Mouse (Mus musculus): ENCODE results near the gene Arhgap25. TPM values are rescaled to one million over a fixed set of nuclear protein-coding genes. Genes with fewer than 3 reads are reported as not detected.

Arhgap25 gene
- polyA plus RNA-seq, 1 experiment = 0.42 TPM

- no peak for TF ChIP-seq POLR2A (IDR thresholded peaks at IDR 0.05; ENCODE audit: low read depth, low read length)
- no peak for TF ChIP-seq CTCF (IDR thresholded peaks at IDR 0.05; ENCODE audit: borderline replicate concordance, insufficient read depth, low read length)
- Histone ChIP-seq H3K4me3 (ENCODE audit: insufficient read depth, low read length) (no peak overlapping the region), H3K27ac (ENCODE audit: insufficient read depth, low read length) (no peak overlapping the region), H3K4me1 (ENCODE audit: control insufficient read depth, insufficient read depth, low read length) (no peaks in the 10 kb centered on the region)
These were observed 31.3 kb upstream of the Arhgap25 start for GRCm38 (mm10) chr6:87564356-87564755.

GRCm38 (mm10) chr6:87553724-87554123 is 20.7 kb upstream of the Arhgap25 start:
- no peak overlapping the region for H3K27ac ChIP-seq (ENCODE audit: insufficient read depth, low read length)
- peaks cover 8% of the 10 kb centered on the region; the same call in 1 of the 2 replicates for H3K4me1 ChIP-seq (ENCODE audit: control insufficient read depth, insufficient read depth, low read length)
- TF ChIP-seq POLR2A (IDR thresholded peaks at IDR 0.05; ENCODE audit: low read depth, low read length) (no peak), CTCF (IDR thresholded peaks at IDR 0.05; ENCODE audit: borderline replicate concordance, insufficient read depth, low read length) (no peak)
- H3K4me3 ChIP-seq (ENCODE audit: insufficient read depth, low read length) = no peak overlapping the region

GRCm38 (mm10) chr6:87552054-87552807 is 19.2 kb upstream of the Arhgap25 start:
- TF ChIP-seq CTCF (IDR thresholded peaks at IDR 0.05; ENCODE audit: borderline replicate concordance, insufficient read depth, low read length) (no peak), POLR2A (IDR thresholded peaks at IDR 0.05; ENCODE audit: low read depth, low read length) (no peak)
- Histone ChIP-seq H3K4me1 (ENCODE audit: control insufficient read depth, insufficient read depth, low read length) (peaks cover 8% of the 10 kb centered on the region; the same call in 1 of the 2 replicates), H3K27ac (ENCODE audit: insufficient read depth, low read length) (no peak overlapping the region), H3K4me3 (ENCODE audit: insufficient read depth, low read length) (no peak overlapping the region)

- TF ChIP-seq CTCF (IDR thresholded peaks at IDR 0.05; ENCODE audit: borderline replicate concordance, insufficient read depth, low read length) = no peak
- TF ChIP-seq POLR2A (IDR thresholded peaks at IDR 0.05; ENCODE audit: low read depth, low read length) = no peak
- no peaks in the 10 kb centered on the region for H3K4me1 ChIP-seq (ENCODE audit: control insufficient read depth, insufficient read depth, low read length)
- H3K27ac ChIP-seq (ENCODE audit: insufficient read depth, low read length) = no peak overlapping the region
- H3K4me3 ChIP-seq (ENCODE audit: insufficient read depth, low read length) = no peak overlapping the region
These were observed 14.8 kb upstream of the Arhgap25 start for GRCm38 (mm10) chr6:87547836-87548235.

GRCm38 (mm10) chr6:87547431-87547830 is 14.4 kb upstream of the Arhgap25 start:
- TF ChIP-seq POLR2A (IDR thresholded peaks at IDR 0.05; ENCODE audit: low read depth, low read length) = no peak
- TF ChIP-seq CTCF (IDR thresholded peaks at IDR 0.05; ENCODE audit: borderline replicate concordance, insufficient read depth, low read length) = no peak
- H3K4me1 ChIP-seq (ENCODE audit: control insufficient read depth, insufficient read depth, low read length) = no peaks in the 10 kb centered on the region
- H3K4me3 ChIP-seq (ENCODE audit: insufficient read depth, low read length) = no peak overlapping the region
- H3K27ac ChIP-seq (ENCODE audit: insufficient read depth, low read length) = no peak overlapping the region

GRCm38 (mm10) chr6:87545331-87546217 is 12.5 kb upstream of the Arhgap25 start:
- Histone ChIP-seq H3K4me1 (ENCODE audit: control insufficient read depth, insufficient read depth, low read length) (no peaks in the 10 kb centered on the region; the same call in 1 of the 2 replicates), H3K27ac (ENCODE audit: insufficient read depth, low read length) (no peak overlapping the region), H3K4me3 (ENCODE audit: insufficient read depth, low read length) (no peak overlapping the region)
- TF ChIP-seq CTCF (IDR thresholded peaks at IDR 0.05; ENCODE audit: borderline replicate concordance, insufficient read depth, low read length) = no peak
- no peak for TF ChIP-seq POLR2A (IDR thresholded peaks at IDR 0.05; ENCODE audit: low read depth, low read length)

GRCm38 (mm10) chr6:87542027-87542426 is 9.0 kb upstream of the Arhgap25 start:
- no peak for TF ChIP-seq POLR2A (IDR thresholded peaks at IDR 0.05; ENCODE audit: low read depth, low read length)
- TF ChIP-seq CTCF (IDR thresholded peaks at IDR 0.05; ENCODE audit: borderline replicate concordance, insufficient read depth, low read length) = no peak
- Histone ChIP-seq H3K4me1 (ENCODE audit: control insufficient read depth, insufficient read depth, low read length) (no peaks in the 10 kb centered on the region; the same call in 1 of the 2 replicates), H3K4me3 (ENCODE audit: insufficient read depth, low read length) (no peak overlapping the region), H3K27ac (ENCODE audit: insufficient read depth, low read length) (no peak overlapping the region)

- no peaks in the 10 kb centered on the region; the same call in 1 of the 2 replicates for H3K4me1 ChIP-seq (ENCODE audit: control insufficient read depth, insufficient read depth, low read length)
- TF ChIP-seq CTCF (IDR thresholded peaks at IDR 0.05; ENCODE audit: borderline replicate concordance, insufficient read depth, low read length) (no peak), POLR2A (IDR thresholded peaks at IDR 0.05; ENCODE audit: low read depth, low read length) (no peak)
- H3K27ac ChIP-seq (ENCODE audit: insufficient read depth, low read length) = no peak overlapping the region
- H3K4me3 ChIP-seq (ENCODE audit: insufficient read depth, low read length) = no peak overlapping the region
These were observed 8.1 kb upstream of the Arhgap25 start for GRCm38 (mm10) chr6:87541171-87541571.

- TF ChIP-seq POLR2A (IDR thresholded peaks at IDR 0.05; ENCODE audit: low read depth, low read length) (no peak), CTCF (IDR thresholded peaks at IDR 0.05; ENCODE audit: borderline replicate concordance, insufficient read depth, low read length) (no peak)
- Histone ChIP-seq H3K4me3 (ENCODE audit: insufficient read depth, low read length) (no peak overlapping the region), H3K4me1 (ENCODE audit: control insufficient read depth, insufficient read depth, low read length) (no peaks in the 10 kb centered on the region; the same call in 1 of the 2 replicates), H3K27ac (ENCODE audit: insufficient read depth, low read length) (no peak overlapping the region)
These were observed 5.6 kb upstream of the Arhgap25 start for GRCm38 (mm10) chr6:87538376-87539270.

All from embryonic fibroblast, embryonic 13.5 days (primary cell).